Mouse (Mus musculus) adrenal gland, adult 18-20 months (tissue): Measurements from ENCODE around the gene Ddi2. TPM values are rescaled to one million over a fixed set of nuclear protein-coding genes. Genes with fewer than 3 reads are reported as not detected.
A peak's percentile ranks its signal among the peaks of the same experiment; 100 is the strongest.

ENCODE experiments used
- DNase-seq, 2 experiments: peaks; one replicate each; pipeline ENCODE4 v3.0.0; 2021 to 2022; ENCODE audit warnings: low spot score in 2 of 2
- total RNA-seq, 2 experiments: library from RNA; stranded (reverse); gene quantifications; 1 replicate in 1 of 2; 2 replicates in 1 of 2; pipeline ENCODE4 v1.2.3; 2021

Ddi2 gene
- total RNA-seq, 2 experiments from 2014 or later = 52.1 to 71.7 TPM

- DNase-seq = no peak
Observed at GRCm38 (mm10) chr4:141742381-141742780, 19.2 kb upstream of the Ddi2 start.

DNA sequence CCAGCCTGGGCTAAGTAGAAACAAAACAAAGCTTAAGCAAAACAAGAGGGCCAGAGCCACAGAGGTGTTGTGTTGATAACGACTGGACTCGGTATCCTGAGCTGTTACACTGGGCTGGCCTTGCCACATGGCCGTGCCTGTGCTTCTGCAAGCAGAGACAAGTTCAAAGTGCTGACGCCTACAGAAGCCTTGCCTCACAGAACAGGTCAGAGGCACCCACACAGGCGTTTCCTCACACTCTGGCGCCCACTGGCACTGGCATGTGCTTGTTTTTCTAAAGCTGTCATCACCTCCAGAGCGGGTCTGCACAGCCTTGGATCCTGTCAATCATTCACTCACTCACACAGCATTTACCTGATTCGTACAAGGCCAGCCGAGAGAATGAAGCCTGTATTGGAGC is 18.6 kb upstream of the Ddi2 start:
- no peak for DNase-seq

DNA sequence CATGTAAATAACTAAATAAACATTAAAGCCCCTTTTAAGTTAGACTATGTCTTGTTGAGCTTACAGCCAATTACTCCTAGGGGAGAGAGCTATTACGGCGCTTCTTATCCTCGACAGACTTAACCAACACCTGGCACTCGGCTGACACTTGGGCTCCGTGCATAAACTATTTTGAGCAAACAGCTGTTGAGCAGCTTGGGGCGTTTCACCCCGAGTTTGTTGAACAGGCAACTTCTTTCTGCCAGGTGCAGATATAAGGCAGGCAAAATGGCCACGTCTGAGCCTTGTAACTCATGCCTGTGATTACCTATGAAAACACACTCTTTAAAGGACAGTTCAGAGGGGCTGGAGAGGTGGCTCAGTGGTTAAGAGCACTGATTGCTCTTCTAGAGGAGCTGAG is 14.8 kb upstream of the Ddi2 start:
- DNase-seq = no peak

DNA sequence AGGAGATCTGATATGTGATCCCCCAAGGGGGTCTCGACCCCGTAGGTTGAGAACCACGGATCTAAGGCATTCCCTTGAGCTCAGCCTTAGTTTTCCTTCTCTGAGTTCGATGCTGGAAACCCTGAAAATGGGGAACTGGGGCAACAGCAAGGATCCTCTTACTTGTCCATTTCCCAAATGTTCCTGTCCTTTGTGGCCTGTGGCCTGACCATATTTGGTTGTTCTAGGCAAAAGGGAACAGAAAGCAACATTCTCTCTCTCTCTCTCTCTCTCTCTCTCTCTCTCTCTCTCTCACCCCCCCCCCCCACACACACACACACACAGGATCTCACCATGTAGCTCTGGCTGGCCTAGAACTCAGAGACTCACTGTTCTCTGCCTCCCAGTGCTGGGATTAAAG is 13.6 kb upstream of the Ddi2 start:
- DNase-seq = no peak

GRCm38 (mm10) chr4:141735206-141735560 is 12.0 kb upstream of the Ddi2 start:
- no peak for DNase-seq

DNA sequence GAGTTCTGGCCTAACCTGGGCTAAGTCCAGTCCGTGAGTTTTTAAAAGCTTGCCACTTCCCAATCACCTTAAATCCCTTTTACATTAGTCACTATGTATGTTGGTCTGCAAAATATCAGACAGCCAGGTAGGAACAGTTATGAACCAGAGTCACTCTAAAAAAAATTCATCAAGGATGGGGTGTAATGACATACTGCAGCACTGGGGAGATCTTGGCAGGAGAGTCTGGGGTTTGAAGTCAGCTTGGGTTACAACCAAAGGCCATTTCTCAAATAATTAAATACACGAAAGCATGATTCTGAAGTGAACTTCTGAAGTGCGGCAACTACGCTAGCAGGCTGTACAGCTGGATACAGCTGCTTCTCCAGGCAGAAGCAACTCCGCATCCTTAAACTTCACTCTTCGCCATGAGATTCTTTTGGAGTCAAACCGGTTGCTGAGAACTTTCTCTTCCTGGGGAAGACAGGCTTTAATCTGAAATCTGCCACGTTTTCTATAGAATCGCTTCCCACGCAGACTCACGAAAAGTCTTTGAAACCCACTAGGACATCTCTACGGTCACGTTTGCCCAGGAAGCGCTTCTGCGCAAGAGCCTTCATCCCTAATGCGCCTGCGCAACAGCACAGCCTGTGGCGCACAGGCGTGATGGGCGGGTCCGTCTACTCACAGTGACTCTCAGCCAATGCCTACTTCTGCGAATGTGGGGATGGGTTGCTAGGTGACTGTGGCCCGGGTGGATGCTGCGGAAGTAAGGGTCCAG is 11.4 kb upstream of the Ddi2 start:
- peak; percentile 77 to 82 for DNase-seq

DNA sequence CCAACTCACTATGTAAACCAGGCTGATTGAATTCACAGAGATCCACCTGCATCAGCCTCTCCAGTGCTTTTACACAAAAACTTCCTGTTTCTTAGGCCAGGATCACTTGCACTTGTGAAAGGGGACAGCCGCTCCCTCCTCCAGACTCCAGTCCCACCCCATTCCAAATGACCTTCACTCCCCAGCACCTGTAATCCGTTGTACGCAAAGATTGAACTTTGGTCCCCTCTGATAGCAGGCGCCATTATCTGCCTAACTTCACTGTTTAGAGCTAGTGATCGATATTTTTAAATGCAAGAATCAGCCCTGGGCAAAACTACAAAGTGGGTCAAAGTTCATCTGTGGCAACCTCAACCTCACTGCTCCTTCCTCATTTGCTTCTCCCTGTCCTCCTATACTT is 8.5 kb upstream of the Ddi2 start:
- no peak for DNase-seq

DNA sequence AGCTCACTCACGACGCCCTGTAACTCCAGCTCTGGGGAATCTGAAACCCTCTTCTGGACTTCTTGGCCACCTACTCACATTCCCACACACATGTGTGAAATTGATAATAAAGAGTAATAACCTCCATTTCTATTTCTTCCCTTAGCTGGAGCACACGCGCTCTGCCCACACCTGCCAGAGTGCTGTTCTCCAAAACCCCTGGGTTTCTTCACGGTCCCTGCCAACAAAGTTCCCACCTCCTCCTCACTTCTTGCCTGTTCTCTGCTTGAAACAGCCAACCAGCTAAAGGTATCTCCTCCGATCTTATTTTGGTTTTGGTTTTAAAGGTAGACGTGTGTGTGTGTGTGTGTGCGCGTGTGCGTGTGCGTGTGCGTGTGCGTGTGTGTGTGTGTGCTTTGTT is 7.2 kb upstream of the Ddi2 start:
- DNase-seq = no peak

GRCm38 (mm10) chr4:141729266-141729665 is 6.0 kb upstream of the Ddi2 start:
- DNase-seq = no peak

DNA sequence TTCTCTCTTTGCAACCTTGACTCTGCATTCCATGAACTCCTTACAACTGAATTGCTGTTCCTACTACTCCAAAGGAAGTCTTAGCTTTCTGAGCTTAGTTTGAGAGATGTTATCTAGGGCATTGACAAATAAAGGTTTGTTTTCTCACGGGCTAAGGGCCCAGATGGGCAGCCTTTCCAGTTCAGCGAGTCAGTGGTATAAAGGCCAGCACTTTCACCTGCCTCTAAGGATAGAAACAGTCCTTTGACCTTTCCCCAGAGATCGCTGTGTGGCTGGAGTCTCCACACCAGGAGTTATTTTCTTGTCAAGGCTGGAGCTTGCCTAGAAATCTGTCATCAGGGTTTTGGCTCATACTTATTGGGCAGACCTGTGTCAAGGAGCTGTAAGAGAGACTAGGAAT is 2.5 kb upstream of the Ddi2 start:
- DNase-seq = no peak

GRCm38 (mm10) chr4:141725277-141725676 is 2.1 kb upstream of the Ddi2 start:
- no peak for DNase-seq

GRCm38 (mm10) chr4:141724594-141724993 is 1.4 kb upstream of the Ddi2 start:
- no peak for DNase-seq

GRCm38 (mm10) chr4:141723673-141724068 is 452 bp upstream of the Ddi2 start:
- no peak for DNase-seq

- DNase-seq = no peak
Observed at GRCm38 (mm10) chr4:141721961-141722360, 1.3 kb downstream of the Ddi2 start.

GRCm38 (mm10) chr4:141720761-141721523 is 2.3 kb downstream of the Ddi2 start:
- DNase-seq = no peak

GRCm38 (mm10) chr4:141719304-141719703 is 3.9 kb downstream of the Ddi2 start:
- DNase-seq = no peak

- DNase-seq = no peak
Observed at GRCm38 (mm10) chr4:141717633-141718032, 5.6 kb downstream of the Ddi2 start.

GRCm38 (mm10) chr4:141715027-141715426 is 8.2 kb downstream of the Ddi2 start:
- no peak for DNase-seq

DNA sequence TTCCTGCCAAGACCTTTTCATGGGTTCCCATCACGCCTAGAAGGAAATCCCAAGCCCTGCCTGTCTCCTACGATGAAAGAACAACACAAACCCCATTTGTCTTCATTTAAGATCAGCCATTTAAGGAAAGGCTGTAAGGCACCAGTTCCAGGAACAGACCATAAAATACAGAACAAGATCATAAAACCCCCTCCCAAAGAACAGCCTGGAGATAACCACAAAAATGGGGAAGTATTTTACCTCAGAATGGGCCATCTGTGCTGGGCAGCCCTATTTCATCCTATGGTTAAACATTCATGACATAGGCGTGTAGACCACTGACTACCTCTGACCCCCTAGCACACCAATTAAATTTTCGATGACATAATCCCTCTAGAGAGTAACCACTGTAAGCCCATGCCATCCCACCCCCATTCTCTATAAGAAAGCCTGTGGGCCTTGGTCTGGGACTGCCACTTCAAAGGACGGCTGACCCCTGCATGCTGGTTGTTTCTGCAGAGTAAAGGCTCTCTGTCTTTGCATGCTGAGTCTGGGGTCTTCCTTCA is 9.5 kb downstream of the Ddi2 start:
- no peak for DNase-seq

GRCm38 (mm10) chr4:141711250-141711649 is 12.0 kb downstream of the Ddi2 start:
- no peak for DNase-seq

DNA sequence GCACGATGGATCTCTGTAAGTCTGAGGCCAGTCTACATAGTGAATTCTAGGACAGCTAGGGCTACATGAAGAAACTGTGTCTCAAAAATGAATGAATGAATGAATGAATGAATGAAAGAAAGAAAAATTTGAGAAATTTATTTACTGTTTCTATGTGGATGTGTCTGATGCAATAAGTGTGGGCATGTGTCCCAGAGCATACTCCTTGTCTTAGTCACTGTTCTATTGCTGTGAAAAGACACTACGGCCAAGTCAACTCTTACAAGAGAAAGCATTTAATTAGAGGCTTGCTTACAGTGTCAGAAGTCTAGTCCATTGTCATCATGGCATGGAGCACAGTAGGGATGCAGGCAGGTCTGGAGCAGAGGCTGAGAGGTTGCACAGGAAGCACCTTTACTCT is 14.2 kb downstream of the Ddi2 start:
- DNase-seq = no peak

- DNase-seq = no peak
Observed at GRCm38 (mm10) chr4:141708005-141708404, 15.2 kb downstream of the Ddi2 start.
